Mouse (Mus musculus) embryonic facial prominence, embryonic 13.5 days (tissue): ENCODE measurements around the gene Gnb5. TPM values are rescaled to one million over a fixed set of nuclear protein-coding genes. Genes with fewer than 3 reads are reported as not detected.

ENCODE experiments used
- ATAC-seq: fragments of 200-750 bp; cut with Nextera tagmentation; 2 replicates; pipeline ENCODE4 v1.8.0; 2017; ENCODE audit warnings: low read depth; ENCODE audit not compliant: insufficient number of reproducible peaks, insufficient read depth, low FRiP score, low TSS enrichment
- H3K27ac ChIP-seq: fragments of 300-500 bp; sonication (generic); 2 replicates; pipeline ENCODE4 v1.5.1; 2015; ENCODE audit warnings: moderate library complexity, mild to moderate bottlenecking, inconsistent platforms
- H3K27me3 ChIP-seq: fragments of 300-500 bp; sonication (generic); 2 replicates; pipeline ENCODE4 v1.6.1; 2015; ENCODE audit warnings: mild to moderate bottlenecking, inconsistent platforms
- H3K36me3 ChIP-seq: fragments of 300-500 bp; sonication (generic); 2 replicates; pipeline ENCODE4 v1.6.1; 2015; ENCODE audit warnings: mild to moderate bottlenecking, inconsistent platforms
- H3K4me1 ChIP-seq: fragments of 300-500 bp; sonication (generic); 2 replicates; pipeline ENCODE4 v1.6.1; 2015; ENCODE audit warnings: inconsistent platforms
- H3K4me2 ChIP-seq: fragments of 300-500 bp; sonication (generic); 2 replicates; pipeline ENCODE4 v1.6.1; 2015; ENCODE audit warnings: moderate library complexity, mild to moderate bottlenecking, inconsistent platforms
- H3K4me3 ChIP-seq: fragments of 300-500 bp; sonication (generic); 2 replicates; pipeline ENCODE4 v1.5.1; 2015; ENCODE audit warnings: mild to moderate bottlenecking, inconsistent platforms
- H3K9ac ChIP-seq: fragments of 300-500 bp; sonication (generic); 2 replicates; pipeline ENCODE4 v1.6.1; 2015; ENCODE audit warnings: mild to moderate bottlenecking, inconsistent platforms
- H3K9me3 ChIP-seq: fragments of 300-500 bp; sonication (generic); 2 replicates; pipeline ENCODE4 v1.6.1; 2016; ENCODE audit warnings: inconsistent platforms
- WGBS: fragments of 180-500 bp; shearing (Covaris S2); methylation state at CpG from one replicate; pipeline ENCODE4 v1.1.7; 2015; ENCODE audit warnings: mixed read lengths; 5-methylcytosine and 5-hydroxymethylcytosine counted together
- polyA plus RNA-seq: library from polyadenylated mRNA; unstranded; fragments of >200 nt; fragmentation: Nextera tagmentation; extraction: Ambion mirVana; gene quantifications from 2 replicates; pipeline ENCODE4 v1.2.1, GENCODE M21; 2015

The Gnb5 gene
- polyA plus RNA-seq: 32.3 and 33.4 TPM in 2 replicates

GRCm38 (mm10) chr9:75306126-75306898 is at the start of gene Gnb5:
TSS of gene Gnb5 (plus strand) at chr9:75306288.
- Histone ChIP-seq H3K27me3 (no peaks in the 10 kb centered on the region), H3K9me3 (no peaks in the 10 kb centered on the region), H3K4me2 (no peak within 1 kb of the TSS), H3K4me1 (no peaks in the 10 kb centered on the region), H3K4me3 (no peak within 1 kb of the TSS), H3K9ac (no peak within 1 kb of the TSS), H3K36me3 (no peaks in the 10 kb centered on the region), H3K27ac (no peak within 1 kb of the TSS)
- 78% methylated on average over 11 of the region's 11 CpGs for WGBS
- no peak for ATAC-seq

- H3K9me3 ChIP-seq: no peaks in the 10 kb centered on the region
- no peak overlapping the region for H3K9ac ChIP-seq
- no peak overlapping the region for H3K4me2 ChIP-seq
- H3K27me3 ChIP-seq: no peaks in the 10 kb centered on the region
- no peak overlapping the region for H3K27ac ChIP-seq
- H3K36me3 ChIP-seq: no peaks in the 10 kb centered on the region
- no peak for ATAC-seq
- 62% methylated on average over 4 of the region's 4 CpGs for WGBS
- no peak overlapping the region for H3K4me3 ChIP-seq
- H3K4me1 ChIP-seq: peaks cover 15% of the 10 kb centered on the region
Observed at GRCm38 (mm10) chr9:75258792-75259191, 47.3 kb upstream of the Gnb5 start.

GRCm38 (mm10) chr9:75259656-75260055 is 46.4 kb upstream of the Gnb5 start:
- Histone ChIP-seq H3K9ac (no peak overlapping the region), H3K36me3 (no peaks in the 10 kb centered on the region), H3K4me2 (no peak overlapping the region), H3K27me3 (no peaks in the 10 kb centered on the region), H3K4me1 (peaks cover 11% of the 10 kb centered on the region), H3K4me3 (no peak overlapping the region), H3K9me3 (no peaks in the 10 kb centered on the region), H3K27ac (no peak overlapping the region)
- WGBS: 88% methylated on average over 4 of the region's 4 CpGs
- no peak for ATAC-seq

GRCm38 (mm10) chr9:75261332-75261872 is 44.7 kb upstream of the Gnb5 start:
- H3K9me3 ChIP-seq: no peaks in the 10 kb centered on the region
- H3K4me2 ChIP-seq: no peak overlapping the region
- ATAC-seq: no peak
- H3K27me3 ChIP-seq: no peaks in the 10 kb centered on the region
- H3K36me3 ChIP-seq: no peaks in the 10 kb centered on the region
- peak overlapping the region; percentile 11; the same call in 1 of the 2 replicates for H3K27ac ChIP-seq
- H3K4me3 ChIP-seq: no peak overlapping the region
- 11% methylated on average over 8 of the region's 8 CpGs for WGBS
- H3K9ac ChIP-seq: no peak overlapping the region
- H3K4me1 ChIP-seq: peaks cover 11% of the 10 kb centered on the region

- WGBS: 60% methylated on average over 8 of the region's 8 CpGs
- Histone ChIP-seq H3K9me3 (no peaks in the 10 kb centered on the region), H3K4me3 (no peak overlapping the region), H3K4me1 (peaks cover 11% of the 10 kb centered on the region), H3K27me3 (no peaks in the 10 kb centered on the region), H3K9ac (no peak overlapping the region), H3K27ac (no peak overlapping the region), H3K4me2 (no peak overlapping the region), H3K36me3 (no peaks in the 10 kb centered on the region)
- ATAC-seq: no peak
Observed at GRCm38 (mm10) chr9:75262235-75262826, 43.8 kb upstream of the Gnb5 start.

GRCm38 (mm10) chr9:75264008-75264718 is 41.9 kb upstream of the Gnb5 start:
- ATAC-seq: 0 out of 2 replicates have a peak, but pooled peaks have one; percentile 33
- WGBS: 29% methylated on average over 3 of the region's 3 CpGs

GRCm38 (mm10) chr9:75267147-75267546 is 38.9 kb upstream of the Gnb5 start:
- H3K27ac ChIP-seq: no peak overlapping the region
- no peaks in the 10 kb centered on the region for H3K4me1 ChIP-seq
- no peak for ATAC-seq
- H3K27me3 ChIP-seq: no peaks in the 10 kb centered on the region
- H3K36me3 ChIP-seq: no peaks in the 10 kb centered on the region
- H3K4me3 ChIP-seq: no peak overlapping the region
- no peaks in the 10 kb centered on the region for H3K9me3 ChIP-seq
- 78% methylated on average over 6 of the region's 6 CpGs for WGBS
- H3K9ac ChIP-seq: no peak overlapping the region
- H3K4me2 ChIP-seq: no peak overlapping the region

More at GRCm38 (mm10) chr9:75264008-75264718, 41.9 kb upstream of the Gnb5 start:
- Histone ChIP-seq H3K36me3 (no peaks in the 10 kb centered on the region), H3K27me3 (no peaks in the 10 kb centered on the region), H3K4me1 (peaks cover 11% of the 10 kb centered on the region), H3K4me3 (no peak overlapping the region), H3K9me3 (no peaks in the 10 kb centered on the region), H3K27ac (no peak overlapping the region), H3K9ac (no peak overlapping the region), H3K4me2 (no peak overlapping the region)

- Histone ChIP-seq H3K27me3 (no peaks in the 10 kb centered on the region), H3K4me1 (no peaks in the 10 kb centered on the region), H3K4me3 (no peak overlapping the region), H3K4me2 (no peak overlapping the region), H3K9ac (no peak overlapping the region), H3K27ac (no peak overlapping the region), H3K36me3 (no peaks in the 10 kb centered on the region), H3K9me3 (no peaks in the 10 kb centered on the region)
- WGBS: 70% methylated on average over 6 of the region's 6 CpGs
- ATAC-seq: no peak
Observed at GRCm38 (mm10) chr9:75270382-75270781, 35.7 kb upstream of the Gnb5 start.

GRCm38 (mm10) chr9:75271539-75271938 is 34.5 kb upstream of the Gnb5 start:
- no peak overlapping the region for H3K27ac ChIP-seq
- no peaks in the 10 kb centered on the region for H3K4me1 ChIP-seq
- H3K9me3 ChIP-seq: no peaks in the 10 kb centered on the region
- H3K27me3 ChIP-seq: no peaks in the 10 kb centered on the region
- no peak for ATAC-seq
- no peak overlapping the region for H3K9ac ChIP-seq
- no peak overlapping the region for H3K4me2 ChIP-seq
- H3K36me3 ChIP-seq: no peaks in the 10 kb centered on the region
- 84% methylated on average over 8 of the region's 8 CpGs for WGBS
- H3K4me3 ChIP-seq: no peak overlapping the region

- Histone ChIP-seq H3K27me3 (no peaks in the 10 kb centered on the region), H3K27ac (no peak overlapping the region), H3K4me2 (no peak overlapping the region), H3K4me3 (no peak overlapping the region), H3K36me3 (no peaks in the 10 kb centered on the region), H3K4me1 (no peaks in the 10 kb centered on the region), H3K9ac (no peak overlapping the region), H3K9me3 (no peaks in the 10 kb centered on the region)
- WGBS: 55% methylated on average over 6 of the region's 6 CpGs
- no peak for ATAC-seq
Observed at GRCm38 (mm10) chr9:75273646-75274045, 32.4 kb upstream of the Gnb5 start.

- no peaks in the 10 kb centered on the region for H3K36me3 ChIP-seq
- no peaks in the 10 kb centered on the region for H3K4me1 ChIP-seq
- no peaks in the 10 kb centered on the region for H3K27me3 ChIP-seq
- H3K27ac ChIP-seq: no peak overlapping the region
- ATAC-seq: no peak
- no peak overlapping the region for H3K4me2 ChIP-seq
- WGBS: 91% methylated on average over 5 of the region's 5 CpGs
- no peak overlapping the region for H3K9ac ChIP-seq
- H3K9me3 ChIP-seq: no peaks in the 10 kb centered on the region
- H3K4me3 ChIP-seq: no peak overlapping the region
Observed at GRCm38 (mm10) chr9:75274486-75274885, 31.6 kb upstream of the Gnb5 start.
